Mouse (Mus musculus) lung, adult 18-20 months (tissue): Measurements from ENCODE around the gene Mrps9.
A peak's percentile ranks its signal among the peaks of the same experiment; 100 is the strongest.

Experiments used
- DNase-seq, 2 experiments: peaks; one replicate each; pipeline ENCODE4 v3.0.0; 2022; ENCODE audit warnings: mixed read lengths in 2 of 2

Mrps9 gene

DNA sequence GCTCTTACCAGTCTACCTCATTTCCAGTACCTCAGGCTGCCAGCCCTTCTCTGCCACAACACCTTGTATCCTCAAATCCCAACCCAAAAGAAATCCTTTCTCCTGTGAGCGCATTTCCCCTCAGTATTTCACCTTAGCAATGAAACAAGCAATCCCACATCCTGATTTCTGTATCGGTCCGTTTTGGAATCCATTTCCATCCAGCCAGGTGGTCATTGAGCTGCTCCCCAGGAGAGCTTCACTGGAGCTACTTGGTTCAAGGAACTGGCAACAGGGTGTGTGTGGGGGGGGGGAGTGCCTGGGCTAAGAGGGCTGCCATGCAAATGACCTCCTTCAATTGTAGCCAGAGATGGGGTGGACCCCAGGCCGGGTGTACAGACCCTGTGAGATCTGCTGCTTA is 56.1 kb downstream of the Mrps9 start:
- DNase-seq = no peak

DNA sequence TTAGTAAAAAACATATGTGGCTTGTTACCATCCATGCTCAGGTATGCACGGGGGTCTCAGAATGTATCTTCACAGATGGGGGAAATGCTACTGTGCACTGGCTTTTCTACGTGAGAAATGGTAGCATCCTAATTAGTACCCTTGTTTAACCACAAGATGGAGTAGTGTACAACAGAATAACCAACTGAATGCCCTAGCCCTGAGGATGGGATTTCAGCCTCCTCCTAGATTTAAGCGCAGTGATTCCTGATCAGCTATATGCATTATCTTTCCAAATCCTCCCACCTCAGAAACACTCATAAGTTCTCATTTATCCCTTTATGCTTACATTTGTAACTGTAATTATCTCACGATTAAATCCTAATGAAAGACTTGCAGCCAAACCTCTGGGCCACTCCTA is 64.0 kb downstream of the Mrps9 start:
- DNase-seq = no peak

DNA sequence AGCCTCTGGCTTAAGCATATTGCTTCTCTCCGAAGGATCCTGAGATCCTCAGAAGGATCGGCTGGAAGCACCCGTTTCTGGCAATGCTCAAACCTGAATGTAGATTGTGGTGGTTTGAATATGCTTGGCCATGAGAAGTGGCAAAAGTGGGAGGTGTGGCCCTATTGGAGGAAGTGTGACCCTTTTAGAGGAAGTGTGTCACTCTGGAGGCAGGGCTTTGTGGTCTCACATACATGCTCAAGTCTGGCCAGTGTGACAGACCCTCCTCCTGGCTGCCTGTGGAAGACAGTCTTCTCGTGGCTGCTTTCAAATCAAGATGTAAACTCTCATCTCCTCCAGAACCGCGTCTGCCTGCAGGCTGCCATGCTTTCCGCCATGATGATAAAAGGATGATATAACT is 65.7 kb downstream of the Mrps9 start:
- DNase-seq = no peak

DNA sequence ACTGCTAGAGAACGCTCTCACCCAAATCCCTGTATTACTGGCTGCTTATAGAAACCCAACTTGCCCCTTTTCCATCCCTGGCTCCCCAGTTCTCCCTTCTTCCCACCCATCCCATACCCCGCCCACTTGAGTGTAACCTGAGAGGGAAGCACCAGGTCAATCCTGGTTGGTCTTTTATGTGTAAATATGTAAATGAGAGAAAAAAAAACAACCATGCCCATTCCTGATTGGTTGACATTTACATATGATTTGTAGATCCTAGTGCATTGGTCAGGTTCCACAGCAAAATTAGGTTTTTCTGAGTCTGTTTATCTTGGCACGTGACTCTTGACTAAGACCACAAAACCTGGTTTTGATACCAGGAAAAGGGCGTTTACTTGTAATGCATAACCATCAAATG is 66.9 kb downstream of the Mrps9 start:
- no peak for DNase-seq

DNA sequence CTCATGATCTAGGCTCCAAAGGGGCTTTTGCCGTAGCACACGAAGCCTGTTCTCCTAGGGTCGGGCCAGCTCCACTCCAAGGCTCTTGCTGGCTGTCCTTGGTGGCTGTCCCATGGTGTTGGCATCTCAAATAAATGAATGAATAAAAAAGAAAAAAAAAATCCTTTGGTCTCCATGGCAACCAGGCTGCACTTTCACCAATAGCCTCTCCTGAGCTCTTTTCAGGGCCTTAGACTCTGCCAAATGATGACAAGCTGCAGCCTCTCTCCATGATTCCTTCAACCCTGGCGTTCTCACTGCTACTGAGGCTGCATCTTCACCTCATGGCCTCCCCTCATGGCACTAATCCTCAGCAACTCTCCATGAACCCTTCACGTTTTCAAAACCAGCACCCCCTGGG is 72.9 kb downstream of the Mrps9 start:
- DNase-seq = no peak

DNA sequence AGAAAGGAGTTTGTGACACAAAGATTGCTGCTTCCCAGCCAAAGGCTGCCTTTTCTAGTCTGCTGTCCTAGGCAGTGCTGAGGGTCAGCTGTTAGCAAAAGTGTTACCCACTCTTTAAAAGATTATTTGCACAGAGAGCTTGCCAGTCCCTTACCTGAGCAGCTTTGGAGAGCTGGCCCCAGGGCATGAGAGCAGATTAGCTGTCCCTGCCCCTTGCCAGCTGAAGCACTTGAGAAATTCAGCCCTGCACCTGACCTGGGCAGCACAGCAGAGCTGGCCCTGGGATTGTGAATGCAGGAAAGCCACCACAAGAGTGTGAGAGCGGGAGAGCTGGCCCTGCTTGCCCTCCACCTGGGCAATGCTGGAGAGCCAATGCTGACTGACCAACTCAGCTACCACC is 82.6 kb downstream of the Mrps9 start:
- DNase-seq = peak; percentile 52 to 55

DNA sequence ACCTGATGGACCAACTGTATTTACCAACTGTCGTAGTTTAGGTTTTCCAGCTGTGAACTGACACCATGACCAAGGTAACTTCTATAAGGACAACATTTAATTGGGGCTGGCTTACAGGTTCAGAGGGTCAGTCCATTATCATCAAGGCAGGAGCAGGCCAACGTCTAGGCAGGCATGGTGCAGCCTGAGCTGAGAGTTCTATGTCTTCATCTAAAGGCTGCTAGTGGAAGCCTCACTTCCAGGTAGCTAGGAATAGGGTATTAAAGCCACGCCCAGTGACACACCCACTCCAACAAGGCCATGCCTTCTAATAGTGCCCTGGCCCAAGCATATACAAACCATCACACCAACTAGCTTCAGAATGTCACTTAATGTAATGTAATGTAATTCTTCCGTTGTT is 97.5 kb downstream of the Mrps9 start:
- DNase-seq = no peak

DNA sequence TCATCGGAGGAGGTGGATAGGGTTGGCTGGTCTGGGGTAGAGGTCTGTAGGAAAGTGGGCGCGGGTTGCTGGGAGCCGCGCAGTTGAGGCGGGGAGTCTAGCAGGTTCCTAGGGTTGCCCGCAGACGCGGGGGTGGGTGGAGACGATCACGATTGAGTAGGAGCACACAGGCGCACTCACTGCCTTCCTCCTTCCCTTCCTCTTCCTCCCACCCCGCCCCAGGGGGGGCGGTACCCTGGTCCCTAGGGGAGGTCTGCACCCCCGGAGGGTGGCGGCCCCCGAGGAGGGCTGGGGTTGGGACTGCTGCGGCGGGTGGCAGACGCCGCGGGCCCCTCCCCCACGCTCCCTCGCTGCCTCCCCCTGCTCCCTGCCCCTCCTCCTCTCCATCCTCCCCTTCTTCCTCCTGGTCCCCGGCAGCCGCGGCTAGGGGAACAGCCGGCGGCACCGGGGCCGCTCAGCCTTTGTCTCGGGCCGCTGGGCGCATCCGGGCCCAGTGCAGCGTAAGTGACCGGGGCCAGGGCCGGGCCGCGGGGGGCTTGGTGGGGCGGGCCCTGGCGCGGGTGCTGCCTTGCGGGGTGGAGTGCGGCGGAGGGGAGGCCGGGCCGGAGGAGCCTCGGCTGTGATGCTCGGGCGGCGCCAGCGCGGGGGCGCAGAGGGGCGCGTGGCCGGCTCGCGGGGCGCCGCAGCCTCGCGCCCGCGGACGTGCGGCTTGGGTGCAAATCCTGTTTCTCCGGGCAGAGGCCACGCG is 101.9 kb downstream of the Mrps9 start, which contains the start of gene Gpr45:
Gene Gpr45 (plus strand): TSS at position 139 of the 748 bp plus-strand sequence.
- DNase-seq = peak in 1 of 2 experiments; percentile 2

DNA sequence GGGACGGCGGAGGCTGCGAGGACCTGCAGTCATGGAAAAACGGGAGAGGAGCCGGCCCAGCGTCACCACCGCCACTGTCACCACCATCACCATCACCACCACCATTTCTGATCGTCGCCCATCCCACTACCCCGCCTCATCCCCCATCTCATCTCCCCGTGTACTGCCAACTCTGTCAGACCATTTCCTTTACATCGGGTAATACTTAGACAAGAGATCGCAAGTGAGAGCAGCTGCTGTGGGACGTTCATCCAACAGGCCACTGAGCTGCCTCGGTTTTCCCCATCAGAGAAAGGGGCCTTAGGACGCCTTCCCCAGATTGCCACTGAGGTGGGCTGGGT is 102.4 kb downstream of the Mrps9 start:
- no peak for DNase-seq
